Mouse (Mus musculus): Measurements from ENCODE around the gene Prkag1.

Prkag1 gene

DNA sequence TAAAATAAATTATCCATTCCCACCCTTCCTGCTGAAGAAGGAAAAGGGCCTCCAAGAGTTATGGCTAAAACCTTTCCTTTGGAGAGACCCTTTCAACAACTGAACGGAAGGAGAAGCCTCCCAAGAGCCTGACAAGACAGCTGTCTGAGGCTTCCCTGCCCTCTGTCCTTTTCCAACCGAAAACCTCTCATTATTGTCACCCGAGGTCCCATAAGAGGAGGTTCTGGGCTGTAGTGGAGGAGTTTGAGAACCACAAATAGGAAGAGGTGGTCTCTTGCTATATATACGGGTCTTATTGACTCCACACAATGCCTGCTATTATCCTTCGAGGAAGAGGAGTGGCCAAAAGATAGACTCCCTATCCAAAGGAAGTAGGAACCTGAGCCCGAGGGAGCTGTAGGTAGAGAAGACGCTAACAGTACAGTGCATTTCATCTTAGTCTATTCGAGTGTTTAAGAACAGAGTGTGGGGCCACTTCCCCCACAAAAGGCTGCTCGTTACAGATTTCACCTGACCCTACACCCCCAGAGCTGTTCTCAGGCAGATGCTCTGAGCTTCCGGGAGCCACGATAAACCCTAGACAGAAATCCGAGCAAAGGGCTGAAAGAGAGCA is 59.4 kb downstream of the Prkag1 start:
- ATAC-seq (ENCODE audit: low TSS enrichment) = no peak

DNA sequence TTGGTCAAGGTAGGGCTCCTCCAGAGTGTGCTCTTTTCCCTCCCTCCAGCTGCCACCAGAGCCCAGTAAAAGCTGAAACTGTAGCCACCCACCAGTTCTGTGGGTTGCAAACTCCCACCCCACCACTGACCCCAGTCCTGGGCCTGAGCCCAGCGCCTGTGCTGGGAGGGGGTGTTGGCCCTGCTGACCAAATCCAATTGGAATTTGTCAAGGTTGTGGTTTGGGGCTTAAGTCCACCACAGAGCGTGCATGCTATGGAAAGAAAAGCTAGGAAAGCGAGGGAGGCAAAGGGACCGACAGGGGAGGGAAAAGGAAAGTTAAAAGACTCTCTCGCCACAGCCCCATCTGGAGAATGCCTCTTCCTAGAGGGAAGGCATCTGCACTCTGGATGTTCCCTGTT is 63.1 kb downstream of the Prkag1 start:
- ATAC-seq (ENCODE audit: low TSS enrichment) = no peak

DNA sequence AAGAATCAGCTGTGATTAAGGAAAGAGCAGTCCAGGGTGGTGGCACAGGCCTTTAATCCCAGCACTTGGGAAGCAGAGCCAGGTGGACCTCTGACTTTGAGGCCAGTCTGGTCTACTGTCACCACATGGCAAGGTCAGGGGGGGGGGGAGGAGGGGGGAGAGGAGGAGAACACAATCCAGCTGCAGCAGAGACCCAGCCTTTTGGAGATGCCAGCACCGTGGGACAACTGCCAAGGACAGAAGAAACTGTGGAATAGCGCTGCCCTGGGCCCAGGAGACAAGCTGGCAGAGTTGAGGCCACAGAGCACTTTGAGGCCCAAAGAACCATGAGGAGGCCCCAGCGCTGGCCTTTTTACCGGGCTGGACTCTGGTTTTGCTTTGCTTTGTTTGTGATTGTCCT is 65.4 kb downstream of the Prkag1 start:
- no peak for ATAC-seq (ENCODE audit: low TSS enrichment)

Measured in frontal cortex, adult (tissue).